Mouse (Mus musculus): ENCODE measurements around the gene Slc25a53.
"Not testable (repeated sequence)": the region's sequence is repeated elsewhere in the genome, so short reads cannot be mapped to it uniquely, and the experiment has no call there.

Slc25a53 gene

DNA sequence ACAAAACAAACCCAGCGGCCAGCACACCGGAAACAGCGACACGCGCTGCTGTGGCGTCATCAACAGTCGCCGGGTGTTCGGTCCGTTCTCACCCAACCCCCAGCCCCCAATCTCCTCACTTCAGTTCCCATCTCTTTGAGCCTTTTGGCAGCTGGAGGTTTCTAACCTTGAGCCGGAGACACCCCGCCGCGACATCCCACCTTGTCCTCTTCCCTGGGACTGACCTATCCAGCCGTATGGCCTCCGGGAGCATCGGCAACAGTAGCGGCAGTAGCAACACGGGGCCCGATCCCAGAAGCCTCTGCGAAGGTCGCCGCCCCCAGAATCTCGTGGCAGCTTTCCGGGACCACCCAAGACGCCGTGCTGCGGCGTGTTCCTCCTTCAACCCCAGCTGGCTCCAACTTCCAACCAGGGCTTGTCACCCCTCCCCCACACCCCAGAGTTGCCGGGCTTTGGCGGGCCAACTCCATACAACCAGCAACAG, at the start of gene Slc25a53:
Gene Slc25a53 (minus strand): TSS at position 303 of the 484 bp plus-strand sequence.
- peak; percentile 84 for DNase-seq (ENCODE audit: low read depth)

- DNase-seq (ENCODE audit: low read depth) = no peak
Measured at GRCm38 (mm10) chrX:137063202-137063601, 25.1 kb upstream of the Slc25a53 start.

DNA sequence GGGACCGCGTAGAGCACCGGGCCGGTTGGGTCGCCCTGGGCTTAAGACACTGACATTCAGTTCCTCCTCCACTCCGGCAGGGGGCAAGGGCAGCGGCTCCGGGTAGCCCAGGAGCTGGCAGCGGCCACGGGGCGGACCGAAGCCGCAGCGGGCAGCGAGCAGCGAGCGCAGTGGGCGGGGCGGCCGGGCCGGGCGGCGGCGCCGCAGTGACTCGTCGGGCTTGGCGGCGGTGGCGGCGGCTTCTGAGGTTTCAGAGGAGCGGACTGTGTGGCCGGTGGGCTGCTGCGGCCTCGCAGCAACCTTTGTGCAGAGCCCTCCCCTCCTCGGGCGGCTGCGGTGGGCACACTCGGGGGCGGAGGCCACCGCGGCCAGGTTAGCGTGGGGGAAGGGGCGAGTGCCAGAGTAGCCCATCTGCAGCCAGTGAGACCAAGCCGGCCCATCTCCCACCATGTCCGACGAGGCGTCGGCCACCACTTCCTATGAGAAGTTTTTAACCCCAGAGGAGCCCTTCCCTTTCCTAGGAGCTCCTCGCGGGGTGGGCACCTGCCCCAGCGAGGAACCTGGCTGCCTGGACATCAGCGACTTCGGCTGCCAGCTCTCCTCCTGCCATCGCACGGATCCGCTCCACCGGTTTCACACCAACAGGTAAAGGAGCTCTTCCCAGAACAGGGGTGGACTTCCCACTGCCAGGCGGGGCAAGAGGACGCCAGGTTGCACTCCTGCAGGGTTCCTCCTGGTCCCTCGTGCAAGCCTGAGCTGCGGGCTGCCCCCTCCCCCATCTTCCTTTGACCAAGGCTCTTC, 11.5 kb upstream of the Slc25a53 start, which contains the start of gene Fam199x:
Gene Fam199x (plus strand): TSS at position 170 of the 801 bp plus-strand sequence.
- DNase-seq (ENCODE audit: low read depth) = peak; percentile 77

GRCm38 (mm10) chrX:137049060-137049424, 10.9 kb upstream of the Slc25a53 start:
- no peak for DNase-seq (ENCODE audit: low read depth)

DNA sequence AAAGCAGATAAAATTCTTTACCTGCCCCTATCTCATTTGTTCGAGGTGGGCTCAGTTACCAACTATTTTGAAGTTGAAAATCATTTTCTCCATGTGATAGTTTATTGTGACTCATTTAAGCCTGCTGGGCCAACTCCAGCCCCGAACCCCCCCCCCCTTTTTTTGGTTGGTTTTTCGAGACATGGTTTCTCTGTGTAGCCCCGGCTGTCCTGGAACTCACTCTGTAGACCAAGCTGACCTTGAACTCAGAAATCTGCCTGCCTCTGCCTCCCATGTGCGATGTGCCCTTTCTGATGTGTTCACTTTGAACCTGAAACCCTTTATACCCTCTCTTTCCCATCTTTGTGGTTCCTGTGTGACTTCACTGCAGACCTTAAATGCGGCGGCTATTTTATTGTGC, 400 bp upstream of the Slc25a53 start:
- DNase-seq (ENCODE audit: low read depth) = no peak

DNA sequence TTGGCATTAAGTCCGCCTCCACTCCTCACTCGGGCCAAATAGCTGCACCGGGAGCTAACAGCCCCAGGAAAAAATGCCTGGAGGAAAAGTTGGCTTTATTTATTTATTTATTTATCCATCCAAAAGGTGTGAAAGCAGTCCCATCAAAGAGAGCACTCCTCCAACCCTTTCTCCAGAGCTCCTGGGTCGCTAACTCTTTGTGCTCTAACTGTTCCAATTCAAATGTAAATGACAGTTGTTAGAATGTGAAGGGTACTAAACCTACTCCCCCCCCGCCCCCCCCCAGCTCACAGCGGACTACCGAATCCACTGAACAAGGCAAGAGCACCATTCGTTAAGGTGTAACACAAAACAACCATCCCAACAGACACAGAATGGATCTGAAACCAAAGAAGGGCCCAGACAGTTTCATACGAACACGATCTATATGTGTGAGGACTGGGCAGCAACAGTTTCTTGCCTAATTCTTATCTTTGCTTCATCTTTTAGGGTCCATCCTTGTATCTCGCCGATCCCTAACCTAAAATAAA, 567 bp downstream of the Slc25a53 start:
- no peak for DNase-seq (ENCODE audit: low read depth)

DNA sequence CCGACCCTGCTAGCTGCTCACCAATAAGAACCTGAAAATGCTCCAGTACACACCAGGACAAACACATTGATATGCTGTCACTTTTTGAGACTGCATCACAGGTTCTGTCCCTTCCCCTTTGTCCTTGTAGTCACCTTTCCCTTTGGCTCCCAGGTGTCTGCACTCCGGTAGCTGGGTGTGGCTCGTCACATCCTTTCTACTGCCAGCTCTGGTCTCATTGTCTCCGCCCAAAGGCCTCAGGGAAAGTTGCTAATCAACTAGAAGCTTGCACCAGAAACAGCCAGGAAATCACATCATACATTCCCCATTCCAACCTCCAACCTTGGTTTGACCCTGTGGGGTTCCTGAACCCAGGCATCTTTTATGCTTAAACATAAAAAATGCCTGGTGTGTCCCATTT, 3.8 kb downstream of the Slc25a53 start:
- DNase-seq (ENCODE audit: low read depth) = no peak

DNA sequence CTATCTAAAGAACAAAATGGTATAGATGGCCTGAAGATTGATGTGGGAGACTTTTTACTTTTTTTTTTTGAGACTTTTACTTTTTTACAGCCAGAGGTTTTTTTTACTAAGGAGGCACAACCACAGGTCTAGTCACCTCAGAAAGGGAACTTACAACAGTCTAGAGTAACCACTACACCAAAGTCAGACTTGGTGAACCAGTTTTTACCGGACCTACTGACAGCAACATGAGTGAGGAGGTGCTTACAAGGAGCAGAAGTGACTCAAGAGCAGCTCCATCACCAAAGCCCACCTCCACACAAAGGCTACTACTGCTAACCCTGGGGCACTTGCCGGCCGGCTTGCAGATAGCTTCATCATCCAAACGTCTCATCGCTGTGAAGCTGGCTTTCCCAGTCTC, 6.4 kb downstream of the Slc25a53 start:
- DNase-seq (ENCODE audit: low read depth) = no peak

DNA sequence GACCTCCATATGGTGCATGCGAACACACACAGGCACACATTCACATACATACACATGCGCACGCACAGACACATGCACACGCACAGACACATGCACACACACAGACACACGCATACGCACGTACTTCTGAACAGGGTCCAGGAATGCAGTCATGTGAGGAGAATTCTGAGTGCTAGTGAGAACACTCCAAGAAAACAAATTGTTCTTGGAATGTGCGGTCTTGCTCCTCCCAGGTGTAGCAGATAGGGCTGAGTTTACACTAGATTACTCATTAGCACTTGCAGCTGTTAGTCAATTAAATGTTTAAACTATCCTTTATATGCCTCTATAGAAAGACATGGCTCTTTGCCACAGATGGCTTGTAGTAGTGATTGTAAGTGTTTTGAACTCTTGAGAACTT, 7.2 kb downstream of the Slc25a53 start:
- DNase-seq (ENCODE audit: low read depth) = no peak

DNA sequence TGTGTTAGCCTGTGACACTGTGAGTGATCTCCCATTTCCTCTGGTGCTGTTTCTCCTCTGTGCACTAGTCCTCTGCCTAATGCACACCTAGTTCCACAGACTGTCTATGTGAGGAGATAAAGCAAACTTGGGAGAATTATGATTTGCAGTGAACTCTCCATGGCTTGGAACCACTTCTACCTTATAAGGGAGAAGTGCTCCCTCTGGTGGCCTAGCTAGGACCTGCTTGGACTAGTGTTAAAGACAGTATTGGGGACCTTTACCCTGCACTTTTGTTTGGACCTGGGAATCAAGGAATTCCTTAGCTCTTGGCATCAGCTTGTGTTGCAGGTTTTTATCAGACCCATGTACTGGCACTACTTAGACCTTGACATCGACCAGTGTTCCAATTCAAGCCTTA, 18.8 kb downstream of the Slc25a53 start:
- peak; percentile 74 for DNase-seq (ENCODE audit: low read depth)

DNA sequence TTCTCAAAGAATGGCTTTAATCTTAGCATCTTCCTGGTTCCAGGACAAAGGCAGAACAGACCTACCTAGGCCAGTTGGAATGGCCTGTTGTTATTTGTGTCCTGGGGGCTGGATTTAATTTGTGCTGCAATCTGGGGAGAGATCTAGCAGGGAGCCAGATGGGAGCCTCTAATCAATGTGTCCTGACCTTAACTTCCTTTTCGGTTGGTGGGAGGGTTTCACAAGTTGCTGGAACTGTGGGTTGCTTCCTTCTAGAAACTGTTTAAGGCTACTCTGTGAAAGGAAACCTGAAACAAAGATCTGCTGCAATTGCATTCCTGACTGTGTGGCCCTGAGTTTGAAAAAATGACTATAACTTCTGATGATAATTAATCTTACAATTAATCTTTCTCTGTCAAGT, 20.4 kb downstream of the Slc25a53 start:
- no peak for DNase-seq (ENCODE audit: low read depth)

- DNase-seq (ENCODE audit: low read depth) = peak; percentile 78
Measured at GRCm38 (mm10) chrX:137015099-137015709, 22.9 kb downstream of the Slc25a53 start.

DNA sequence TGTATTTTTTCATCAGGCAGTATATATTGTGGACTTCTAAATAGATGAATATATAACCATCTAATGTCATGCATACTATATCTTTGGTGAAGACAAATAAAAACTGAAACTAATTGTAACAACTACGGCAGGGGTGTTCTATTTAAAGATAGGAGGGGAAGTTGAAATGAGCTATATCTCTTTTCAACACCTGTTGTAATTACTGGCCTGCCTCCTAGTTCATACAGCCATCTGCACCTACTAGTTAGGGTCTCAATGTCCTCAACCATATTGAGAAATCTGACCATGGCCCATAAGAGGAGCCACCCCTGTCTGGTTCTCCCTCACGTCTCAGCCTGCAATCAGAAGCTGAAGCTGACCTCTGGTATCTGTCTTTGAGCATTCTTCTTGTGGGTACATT, 41.8 kb downstream of the Slc25a53 start:
- no peak for DNase-seq (ENCODE audit: low read depth)

DNA sequence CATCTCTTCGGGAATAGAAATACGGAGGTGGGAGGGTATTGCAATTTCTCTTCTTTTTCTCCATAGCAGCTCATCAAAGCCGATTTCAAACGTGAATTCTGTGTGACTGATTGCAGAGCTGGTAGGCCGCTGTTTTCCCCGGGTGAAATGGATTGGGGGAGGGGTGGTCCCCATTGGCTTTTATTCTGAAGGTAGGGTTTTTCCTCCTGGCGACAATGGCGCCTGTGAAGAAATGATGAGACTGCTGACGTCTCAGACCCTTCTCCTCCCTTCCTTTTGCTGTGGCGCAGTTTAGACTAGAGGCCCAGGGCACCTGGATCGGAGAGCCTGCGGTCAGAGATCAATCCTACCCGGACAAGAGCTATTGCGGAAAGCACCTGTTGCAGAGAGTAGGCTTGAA, 44.5 kb downstream of the Slc25a53 start:
- DNase-seq (ENCODE audit: low read depth) = no peak

DNA sequence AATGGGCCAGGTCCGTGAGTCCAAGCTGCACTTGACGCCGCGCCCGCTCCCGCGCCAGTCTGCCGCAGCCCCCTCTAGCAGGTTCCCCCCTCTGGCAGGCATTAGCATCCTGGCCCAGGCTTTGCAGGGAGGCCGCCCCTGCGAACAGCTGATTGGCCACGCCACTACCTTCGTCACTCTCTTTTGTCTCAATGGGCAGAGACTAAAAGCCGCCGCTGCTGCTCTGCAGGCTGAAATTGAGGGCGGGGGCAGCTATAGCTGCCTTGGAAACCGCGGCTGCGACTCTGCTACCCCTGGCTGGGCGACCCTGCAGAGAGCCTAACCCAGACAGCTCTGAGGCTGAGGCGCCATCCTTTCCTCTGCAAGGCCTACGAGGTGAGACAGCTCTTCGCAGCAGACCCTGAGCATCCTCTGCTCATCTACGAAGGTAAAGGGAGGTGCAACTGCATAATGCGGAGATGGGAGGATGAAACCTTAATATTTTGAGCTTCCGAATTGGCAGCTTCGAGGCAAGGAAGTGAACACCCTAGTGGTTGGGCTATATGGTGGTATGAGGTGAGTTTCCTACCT, 45.0 kb downstream of the Slc25a53 start, which contains the start of gene Zcchc18:
Gene Zcchc18 (plus strand): TSS at position 178 of the 570 bp plus-strand sequence.
- peak; percentile 54 for DNase-seq (ENCODE audit: low read depth)

DNA sequence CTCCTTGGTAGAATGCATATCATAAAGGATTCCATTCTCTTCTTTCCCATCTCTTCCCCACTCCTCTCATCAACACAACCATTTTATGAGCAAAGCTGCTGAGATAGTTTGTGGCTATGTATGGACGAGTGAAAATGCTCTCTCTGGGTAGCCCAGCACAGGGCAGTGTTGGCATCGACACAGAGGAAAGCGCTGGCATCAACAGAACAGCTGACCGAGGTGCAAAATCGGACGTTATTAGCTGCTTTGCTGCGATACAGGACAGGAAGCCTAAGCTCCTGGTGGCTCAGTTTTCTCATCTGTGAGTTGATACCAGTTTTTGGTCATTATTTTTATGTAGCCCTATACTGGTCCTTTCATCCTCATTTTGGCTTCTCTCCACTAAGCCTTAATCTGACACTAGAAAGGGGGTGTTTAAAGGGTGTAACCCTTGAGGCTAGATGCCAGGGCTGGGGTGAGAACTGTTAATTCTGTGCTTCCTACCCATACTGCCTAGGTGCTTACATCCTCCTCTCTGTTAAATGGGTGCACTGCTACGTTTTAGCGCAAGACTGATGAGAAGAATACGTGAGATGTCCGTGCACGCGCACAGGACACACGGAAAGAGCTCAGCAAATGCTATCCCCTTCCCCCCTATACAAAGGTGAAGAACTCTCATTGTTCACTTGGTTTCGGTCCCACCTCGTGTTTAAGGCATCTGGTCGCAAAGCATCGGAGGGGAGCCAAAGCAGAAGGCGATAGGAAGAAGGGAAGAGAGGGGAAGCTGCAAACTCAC, 45.7 kb downstream of the Slc25a53 start:
- peak; percentile 43 for DNase-seq (ENCODE audit: low read depth)

DNA sequence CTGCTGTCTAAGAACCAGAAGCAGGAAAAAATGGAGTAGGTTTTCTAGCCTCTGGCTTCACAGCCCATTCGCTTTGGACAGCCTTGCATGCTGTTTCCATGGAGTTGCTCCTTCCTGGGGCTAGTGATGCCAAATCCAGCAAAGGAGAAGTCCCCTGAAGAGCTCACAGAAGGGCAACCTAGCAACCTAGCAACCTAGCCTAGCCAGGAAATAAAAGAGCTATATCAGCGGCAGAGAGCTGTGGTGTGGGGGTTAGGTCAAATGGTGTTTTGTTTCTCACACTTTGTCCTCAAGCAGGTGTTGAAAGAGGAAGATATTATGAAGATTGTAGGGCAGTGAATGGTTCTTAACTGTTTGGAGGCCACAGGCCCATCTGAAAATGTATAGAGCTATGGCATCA, 46.8 kb downstream of the Slc25a53 start:
- no peak for DNase-seq (ENCODE audit: low read depth)

DNA sequence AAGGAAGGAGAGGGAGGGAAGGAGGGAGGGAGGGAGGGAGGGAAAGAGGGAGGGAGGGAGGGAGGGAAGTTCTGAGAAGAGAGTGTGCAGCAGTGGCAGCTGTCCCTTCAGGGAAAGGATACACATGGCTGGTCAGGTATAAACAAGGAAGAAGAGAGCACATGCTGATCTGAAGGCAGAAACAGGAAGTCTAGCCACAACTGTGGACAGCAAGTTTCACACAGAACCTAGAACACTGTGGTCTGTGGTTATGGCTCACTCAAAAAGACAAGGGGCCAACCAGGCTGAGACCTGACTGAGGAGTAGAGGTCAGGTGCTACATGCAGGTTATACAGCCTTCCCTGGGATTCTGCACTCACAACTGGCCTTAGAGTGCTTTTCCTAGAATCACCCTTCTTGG, 52.1 kb downstream of the Slc25a53 start:
- peak; percentile 6 for DNase-seq (ENCODE audit: low read depth)

GRCm38 (mm10) chrX:136978616-136979015, 59.5 kb downstream of the Slc25a53 start:
- DNase-seq (ENCODE audit: low read depth) = peak; percentile 30

DNA sequence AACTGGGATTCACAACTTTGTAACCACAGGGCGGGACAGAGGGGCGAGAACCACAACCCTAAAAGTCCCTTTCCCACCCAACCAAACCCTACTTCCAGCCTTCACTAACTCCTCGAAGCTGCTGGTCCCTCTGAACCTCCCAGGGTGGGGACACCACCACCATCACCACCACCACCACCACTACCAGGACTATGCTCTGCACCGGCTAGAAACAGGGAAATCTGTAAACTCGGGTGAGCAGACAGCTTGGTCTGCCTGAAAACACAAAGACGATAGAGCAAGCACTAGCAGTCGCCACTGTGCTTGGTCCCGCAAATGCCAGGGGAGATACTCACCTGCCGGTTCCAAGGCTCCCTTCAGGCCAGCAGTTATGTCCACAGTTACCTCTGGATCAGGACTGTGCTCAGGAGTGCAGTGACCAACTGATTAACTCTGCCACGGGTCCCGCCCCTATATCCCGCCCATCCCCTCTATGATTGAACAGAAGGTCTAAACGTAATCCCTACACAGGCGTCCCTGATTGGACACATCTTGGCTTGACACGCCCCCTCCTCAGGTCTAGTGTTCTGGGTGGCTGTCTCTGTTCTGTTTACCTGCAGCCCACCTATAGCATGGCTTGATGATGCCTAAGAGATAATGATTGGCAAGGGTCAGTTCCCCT, 61.5 kb downstream of the Slc25a53 start, which contains the start of the genes Tmsb15l and Tmsb15b1:
Gene Tmsb15l (minus strand): TSS at position 446 of the 661 bp plus-strand sequence.
Gene Tmsb15b1 (minus strand): TSS at position 451 of the 661 bp plus-strand sequence.
- DNase-seq (ENCODE audit: low read depth) = peak; percentile 80

GRCm38 (mm10) chrX:136975397-136975796, 62.7 kb downstream of the Slc25a53 start, which contains the start of gene Tmsb15b2:
Gene Tmsb15b2, minus strand, starts transcription at chrX:136975497.
- DNase-seq (ENCODE audit: low read depth) = not testable (repeated sequence)
